Mouse (Mus musculus): Measurements from ENCODE around the gene Metrn. TPM values are rescaled to one million over a fixed set of nuclear protein-coding genes. Genes with fewer than 3 reads are reported as not detected.

Metrn gene
- polyA plus RNA-seq, 1 experiment from 2014 or later, result 11.9 TPM

DNA sequence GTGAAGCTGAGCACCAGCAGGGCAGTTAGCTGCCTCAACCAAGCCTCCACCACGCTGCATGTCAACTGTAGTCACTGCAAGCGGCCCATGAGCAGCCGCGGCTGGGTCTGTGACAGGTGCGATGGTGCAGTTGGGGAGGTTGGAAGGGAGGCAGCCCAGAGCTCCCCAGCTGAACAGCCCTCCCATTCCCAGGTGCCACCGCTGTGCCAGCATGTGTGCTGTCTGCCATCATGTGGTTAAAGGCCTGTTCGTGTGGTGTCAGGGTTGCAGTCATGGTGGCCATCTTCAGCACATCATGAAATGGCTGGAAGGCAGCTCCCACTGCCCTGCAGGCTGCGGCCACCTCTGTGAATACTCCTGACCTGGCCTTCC lies 31.3 kb upstream of the Metrn start:
- H3K36me3 ChIP-seq (replicated peaks; ENCODE audit: insufficient read depth, low read length), result peaks cover 31% of the 10 kb centered on the region
- 0 out of 2 replicates have a peak overlapping the region, but pooled peaks have one; percentile 67 for H3K27ac ChIP-seq (ENCODE audit: low read depth)
- TF ChIP-seq CTCF (IDR thresholded peaks at IDR 0.05; ENCODE audit: low read depth) (no peak), EP300 (IDR thresholded peaks at IDR 0.05; ENCODE audit: low read depth) (no peak)
- H3K27me3 ChIP-seq (ENCODE audit: insufficient read depth, low read length), result no peaks in the 10 kb centered on the region
- 81% methylated on average over 8 of the region's 8 CpGs for WGBS (ENCODE audit: insufficient replicate concordance)
- H3K4me3 ChIP-seq (ENCODE audit: low read depth, low read length), result peak overlapping the region; percentile 56; the same call in 1 of the 2 replicates
- no peak overlapping the region for H3K9ac ChIP-seq (replicated peaks)
- H3K4me2 ChIP-seq (ENCODE audit: low read depth, low read length), result peak overlapping the region; percentile 78
- H3K9me3 ChIP-seq (ENCODE audit: low read length), result no peaks in the 10 kb centered on the region
- DNase-seq, result no peak
- peaks cover 47% of the 10 kb centered on the region for H3K4me1 ChIP-seq (ENCODE audit: insufficient read depth)
- no peak for ATAC-seq

DNA sequence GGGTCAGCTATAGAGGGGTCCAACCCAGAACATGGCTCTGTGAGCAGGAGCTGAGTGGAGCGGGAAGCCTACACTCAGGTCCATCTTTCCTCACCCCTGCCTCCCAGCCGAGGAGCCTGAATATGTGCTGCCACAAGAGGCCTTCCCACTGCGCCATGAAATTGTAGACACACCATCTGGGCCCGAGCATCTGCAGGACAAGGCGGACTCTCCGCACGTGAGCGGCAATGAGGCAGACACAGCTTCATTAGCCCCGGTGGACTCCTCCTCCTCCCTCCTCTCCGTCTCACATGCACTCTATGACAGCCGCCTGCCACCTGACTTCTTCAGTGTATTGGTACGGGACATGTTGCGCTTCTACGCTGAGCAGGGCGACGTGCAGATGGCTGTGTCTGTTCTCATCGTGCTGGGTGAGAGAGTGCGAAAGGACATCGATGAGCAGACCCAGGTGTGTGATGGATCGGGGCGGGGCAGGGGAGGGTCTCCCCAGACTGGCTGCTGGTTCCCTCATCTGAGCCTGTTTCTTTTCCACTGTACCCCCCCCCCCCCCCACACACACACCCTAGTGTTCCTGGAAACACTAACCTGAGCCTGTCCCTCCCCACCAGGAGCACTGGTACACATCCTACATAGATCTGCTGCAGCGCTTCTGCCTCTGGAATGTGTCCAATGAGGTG lies 30.7 kb upstream of the Metrn start:
- H3K4me2 ChIP-seq (ENCODE audit: low read depth, low read length), result no peak overlapping the region
- H3K36me3 ChIP-seq (replicated peaks; ENCODE audit: insufficient read depth, low read length), result peaks cover 31% of the 10 kb centered on the region
- no peaks in the 10 kb centered on the region for H3K9me3 ChIP-seq (ENCODE audit: low read length)
- no peaks in the 10 kb centered on the region for H3K27me3 ChIP-seq (ENCODE audit: insufficient read depth, low read length)
- no peak overlapping the region for H3K4me3 ChIP-seq (ENCODE audit: low read depth, low read length)
- ATAC-seq, result no peak
- H3K4me1 ChIP-seq (ENCODE audit: insufficient read depth), result peaks cover 49% of the 10 kb centered on the region
- H3K27ac ChIP-seq (ENCODE audit: low read depth), result no peak overlapping the region
- WGBS (ENCODE audit: insufficient replicate concordance), result 92% methylated on average over 22 of the region's 22 CpGs
- DNase-seq, result no peak
- no peak for TF ChIP-seq CTCF (IDR thresholded peaks at IDR 0.05; ENCODE audit: low read depth)
- TF ChIP-seq EP300 (IDR thresholded peaks at IDR 0.05; ENCODE audit: low read depth), result no peak
- H3K9ac ChIP-seq (replicated peaks), result no peak overlapping the region

GRCm38 (mm10) chr17:25827011-25827410 lies 30.1 kb upstream of the Metrn start:
- DNase-seq (no peak), ATAC-seq (no peak)
- H3K27ac ChIP-seq (ENCODE audit: low read depth), result no peak overlapping the region
- no peaks in the 10 kb centered on the region for H3K9me3 ChIP-seq (ENCODE audit: low read length)
- no peak overlapping the region for H3K4me3 ChIP-seq (ENCODE audit: low read depth, low read length)
- peaks cover 48% of the 10 kb centered on the region for H3K4me1 ChIP-seq (ENCODE audit: insufficient read depth)
- H3K27me3 ChIP-seq (ENCODE audit: insufficient read depth, low read length), result no peaks in the 10 kb centered on the region
- H3K36me3 ChIP-seq (replicated peaks; ENCODE audit: insufficient read depth, low read length), result peaks cover 31% of the 10 kb centered on the region
- H3K4me2 ChIP-seq (ENCODE audit: low read depth, low read length), result no peak overlapping the region
- H3K9ac ChIP-seq (replicated peaks), result no peak overlapping the region
- WGBS (ENCODE audit: insufficient replicate concordance), result 92% methylated on average over 13 of the region's 13 CpGs
- TF ChIP-seq CTCF (IDR thresholded peaks at IDR 0.05; ENCODE audit: low read depth), result no peak
- no peak for TF ChIP-seq EP300 (IDR thresholded peaks at IDR 0.05; ENCODE audit: low read depth)

- Histone ChIP-seq H3K27ac (ENCODE audit: low read depth) (no peak overlapping the region), H3K9me3 (ENCODE audit: low read length) (no peaks in the 10 kb centered on the region), H3K27me3 (ENCODE audit: insufficient read depth, low read length) (0 out of 2 replicates have a peak, but pooled peaks cover 4% of the 10 kb centered on the region), H3K4me2 (ENCODE audit: low read depth, low read length) (no peak overlapping the region), H3K9ac (replicated peaks) (no peak overlapping the region), H3K36me3 (replicated peaks; ENCODE audit: insufficient read depth, low read length) (peaks cover 24% of the 10 kb centered on the region), H3K4me3 (ENCODE audit: low read depth, low read length) (no peak overlapping the region), H3K4me1 (ENCODE audit: insufficient read depth) (peaks cover 39% of the 10 kb centered on the region)
- 91% methylated on average over 27 of the region's 27 CpGs for WGBS (ENCODE audit: insufficient replicate concordance)
- ATAC-seq (no peak), DNase-seq (no peak)
- no peak for TF ChIP-seq EP300 (IDR thresholded peaks at IDR 0.05; ENCODE audit: low read depth)
- TF ChIP-seq CTCF (IDR thresholded peaks at IDR 0.05; ENCODE audit: low read depth), result no peak
These were observed 29.1 kb upstream of the Metrn start for GRCm38 (mm10) chr17:25825984-25826570.

DNA sequence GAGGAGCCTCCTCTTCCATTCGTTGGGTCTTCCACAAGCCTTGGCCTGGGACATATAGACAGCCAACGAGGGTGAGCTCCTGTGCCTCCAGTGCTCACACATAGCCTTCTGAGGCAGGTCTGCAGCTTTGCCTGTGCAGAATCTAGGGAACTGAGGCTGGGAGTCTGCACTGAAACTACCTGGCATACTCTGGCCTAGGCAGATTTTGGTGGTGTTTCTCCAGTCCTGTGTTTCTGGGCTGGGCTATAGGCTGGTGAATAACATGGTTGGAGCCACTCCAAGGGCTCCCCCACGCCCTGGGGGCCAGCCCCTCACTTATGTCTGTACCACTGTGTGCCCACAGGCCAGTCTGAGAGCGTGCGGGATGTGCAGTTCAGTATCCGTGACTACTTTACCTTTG lies 28.4 kb upstream of the Metrn start:
- no peak for TF ChIP-seq CTCF (IDR thresholded peaks at IDR 0.05; ENCODE audit: low read depth)
- no peak for TF ChIP-seq EP300 (IDR thresholded peaks at IDR 0.05; ENCODE audit: low read depth)
- H3K9ac ChIP-seq (replicated peaks), result no peak overlapping the region; the same call in 1 of the 2 replicates

GRCm38 (mm10) chr17:25824362-25825142 lies 27.6 kb upstream of the Metrn start:
- no peak for DNase-seq
- TF ChIP-seq EP300 (IDR thresholded peaks at IDR 0.05; ENCODE audit: low read depth) (no peak), CTCF (IDR thresholded peaks at IDR 0.05; ENCODE audit: low read depth) (no peak)
- peak overlapping the region; percentile 92 for H3K4me2 ChIP-seq (ENCODE audit: low read depth, low read length)
- WGBS (ENCODE audit: insufficient replicate concordance), result 66% methylated on average over 17 of the region's 17 CpGs
- H3K27me3 ChIP-seq (ENCODE audit: insufficient read depth, low read length), result peaks cover 13% of the 10 kb centered on the region
- H3K9me3 ChIP-seq (ENCODE audit: low read length), result no peaks in the 10 kb centered on the region
- peaks cover 29% of the 10 kb centered on the region for H3K4me1 ChIP-seq (ENCODE audit: insufficient read depth)
- H3K27ac ChIP-seq (ENCODE audit: low read depth), result no peak overlapping the region
- H3K36me3 ChIP-seq (replicated peaks; ENCODE audit: insufficient read depth, low read length), result peaks cover 13% of the 10 kb centered on the region
- peak overlapping the region; percentile 71 for H3K9ac ChIP-seq (replicated peaks)
- no peak for ATAC-seq
- peak overlapping the region; percentile 74 for H3K4me3 ChIP-seq (ENCODE audit: low read depth, low read length)

More for the DNA sequence above, 28.4 kb upstream of the Metrn start:
- Histone ChIP-seq H3K27me3 (ENCODE audit: insufficient read depth, low read length) (0 out of 2 replicates have a peak, but pooled peaks cover 5% of the 10 kb centered on the region), H3K36me3 (replicated peaks; ENCODE audit: insufficient read depth, low read length) (peaks cover 17% of the 10 kb centered on the region), H3K27ac (ENCODE audit: low read depth) (no peak overlapping the region), H3K4me2 (ENCODE audit: low read depth, low read length) (peak overlapping the region; percentile 92; the same call in 1 of the 2 replicates), H3K4me3 (ENCODE audit: low read depth, low read length) (no peak overlapping the region), H3K4me1 (ENCODE audit: insufficient read depth) (peaks cover 35% of the 10 kb centered on the region), H3K9me3 (ENCODE audit: low read length) (no peaks in the 10 kb centered on the region)
- DNase-seq (no peak), ATAC-seq (no peak)
- 83% methylated on average over 6 of the region's 6 CpGs for WGBS (ENCODE audit: insufficient replicate concordance)
